Mouse (Mus musculus): Measurements from ENCODE around the gene Chaf1a.
"Not testable (repeated sequence)": the region's sequence is repeated elsewhere in the genome, so short reads cannot be mapped to it uniquely, and the experiment has no call there.

The Chaf1a gene

GRCm38 (mm10) chr17:56038583-56039261, 1.5 kb upstream of the Chaf1a start:
- no peak for DNase-seq (ENCODE audit: low read depth, low spot score)

- no peak for DNase-seq (ENCODE audit: low read depth, low spot score)
Measured at GRCm38 (mm10) chr17:56039345-56039744, 894 bp upstream of the Chaf1a start.

- no peak for DNase-seq (ENCODE audit: low read depth, low spot score)
Measured at GRCm38 (mm10) chr17:56040857-56041163, 571 bp downstream of the Chaf1a start.

- DNase-seq (ENCODE audit: low read depth, low spot score): no peak
Measured at GRCm38 (mm10) chr17:56051369-56051768, 11.1 kb downstream of the Chaf1a start.

DNA sequence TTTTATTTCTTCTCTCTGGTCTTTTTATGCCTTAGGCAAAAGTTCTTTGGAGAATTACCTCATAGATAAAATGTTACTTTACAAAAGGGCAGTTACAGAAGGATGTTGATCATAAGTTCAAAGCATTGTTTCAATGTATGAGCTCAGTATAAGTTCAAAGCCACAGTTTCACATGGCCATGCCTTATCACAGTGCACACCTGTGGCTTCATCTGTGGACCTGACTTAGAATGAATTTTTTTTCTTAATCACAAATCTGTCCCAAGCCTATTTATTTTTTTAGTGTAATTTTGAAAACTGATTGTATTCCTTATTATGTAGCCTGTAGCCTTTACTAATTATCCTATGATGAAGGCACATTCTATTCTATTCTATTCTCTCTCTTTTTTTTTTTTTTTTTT, 14.7 kb downstream of the Chaf1a start:
- no peak for DNase-seq (ENCODE audit: low read depth, low spot score)

GRCm38 (mm10) chr17:56055945-56056678, 15.9 kb downstream of the Chaf1a start:
- no peak for DNase-seq (ENCODE audit: low read depth, low spot score)

DNA sequence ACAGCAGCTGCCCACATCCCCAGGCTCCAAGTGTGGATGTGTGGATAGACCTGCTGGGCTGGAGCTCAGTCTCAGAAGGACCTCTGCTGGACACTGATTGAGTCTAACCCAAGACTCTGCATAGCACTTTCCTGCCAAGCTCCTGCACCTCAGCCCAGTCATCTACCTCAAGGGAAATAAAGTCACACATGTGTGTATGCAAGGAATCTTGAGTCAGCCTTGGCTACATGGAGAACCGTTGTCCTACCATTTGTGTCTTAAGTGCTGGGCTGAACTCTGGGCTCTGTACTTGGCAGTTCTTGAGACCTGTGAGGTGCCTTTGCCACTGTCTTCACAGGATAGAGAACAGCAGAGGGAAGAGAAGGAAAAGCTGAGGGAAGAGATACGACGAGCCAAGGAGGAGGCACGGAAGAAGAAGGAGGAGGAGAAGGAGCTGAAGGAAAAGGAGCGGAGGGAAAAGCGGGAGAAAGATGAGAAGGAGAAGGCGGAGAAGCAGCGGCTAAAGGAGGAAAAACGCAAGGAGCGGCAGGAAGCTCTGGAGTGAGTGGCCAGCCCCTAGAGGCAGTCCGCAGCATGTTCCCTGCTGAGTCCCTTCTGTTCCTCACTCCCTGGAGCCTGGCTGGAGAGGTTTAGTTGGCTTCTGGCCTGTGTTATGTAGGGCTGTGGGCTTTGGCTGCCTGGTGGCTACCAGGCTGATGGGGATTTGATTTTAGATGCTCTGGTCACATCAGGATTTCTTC, 17.3 kb downstream of the Chaf1a start:
- DNase-seq (ENCODE audit: low read depth, low spot score): no peak

- DNase-seq (ENCODE audit: low read depth, low spot score): no peak
Measured at GRCm38 (mm10) chr17:56062081-56062480, 21.8 kb downstream of the Chaf1a start.

GRCm38 (mm10) chr17:56065715-56066114, 25.5 kb downstream of the Chaf1a start:
- not testable (repeated sequence) for DNase-seq (ENCODE audit: low read depth, low spot score)

DNA sequence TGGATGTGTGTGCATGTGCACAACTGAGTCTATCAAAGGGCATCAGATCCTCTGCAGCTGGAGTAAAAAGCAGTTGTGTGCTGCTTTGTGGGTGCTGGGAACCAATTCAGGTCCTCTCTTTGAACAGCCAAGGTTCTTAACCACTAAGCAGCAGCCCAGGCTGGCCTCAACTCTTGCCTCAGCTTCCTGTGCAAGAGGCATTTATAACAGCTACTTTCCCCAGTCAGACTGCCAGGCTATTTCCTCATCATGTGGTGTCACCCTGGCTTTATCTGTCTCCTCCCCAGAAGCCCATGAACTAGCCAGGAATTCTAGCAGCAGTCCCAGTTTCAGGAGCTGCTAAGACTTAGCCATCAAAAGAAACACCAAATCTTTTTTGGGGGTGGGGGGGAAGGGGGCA, 26.2 kb downstream of the Chaf1a start:
- DNase-seq (ENCODE audit: low read depth, low spot score): no peak

DNA sequence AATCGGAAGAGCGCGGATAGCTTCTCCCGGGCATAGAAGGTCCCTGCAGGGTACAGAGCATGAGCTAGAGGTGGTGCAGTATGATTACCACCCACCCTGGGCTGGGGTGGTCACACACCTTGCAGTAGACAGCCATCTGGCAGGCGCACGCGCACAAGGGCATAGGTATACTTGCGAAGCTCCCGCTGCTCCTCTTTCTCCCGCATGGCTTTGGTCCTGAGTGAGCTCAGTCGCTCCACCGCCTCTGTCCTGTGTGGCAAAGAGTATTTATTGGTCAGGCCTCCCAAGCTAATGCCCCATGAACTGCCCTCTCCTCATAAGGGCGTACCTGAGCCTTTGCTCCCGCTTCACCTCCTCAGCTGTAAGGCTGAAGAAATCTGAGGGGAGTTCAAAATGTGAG, 28.8 kb downstream of the Chaf1a start:
- DNase-seq (ENCODE audit: low read depth, low spot score): no peak

GRCm38 (mm10) chr17:56071126-56071525, 30.9 kb downstream of the Chaf1a start:
- no peak for DNase-seq (ENCODE audit: low read depth, low spot score)

DNA sequence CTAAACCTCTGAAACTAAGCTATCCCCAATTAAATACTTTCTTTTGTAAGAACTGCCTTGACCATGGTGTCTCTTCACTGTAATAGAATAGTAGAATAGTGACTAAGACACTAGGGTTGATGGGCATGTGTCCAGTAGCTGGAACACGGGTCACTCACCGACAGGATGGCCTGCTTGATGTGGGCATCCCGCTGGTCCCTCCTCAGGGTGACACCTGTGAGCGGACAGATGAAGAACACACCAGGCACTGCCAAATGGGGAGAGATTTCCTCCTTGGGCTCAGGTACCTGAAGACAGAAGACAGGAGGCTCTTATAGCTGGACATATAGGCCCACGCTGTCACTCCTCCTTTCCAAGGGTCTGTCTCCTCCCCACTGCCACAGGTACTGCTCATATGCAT, 32.0 kb downstream of the Chaf1a start:
- DNase-seq (ENCODE audit: low read depth, low spot score): no peak

- DNase-seq (ENCODE audit: low read depth, low spot score): peak; percentile 82
Measured at GRCm38 (mm10) chr17:56074097-56074826, 34.0 kb downstream of the Chaf1a start.

GRCm38 (mm10) chr17:56074827-56075208, 34.6 kb downstream of the Chaf1a start, which contains the start of gene Ubxn6:
Ubxn6 (minus strand) TSS chr17:56075028.
- peak; percentile 80 for DNase-seq (ENCODE audit: low read depth, low spot score)

DNA sequence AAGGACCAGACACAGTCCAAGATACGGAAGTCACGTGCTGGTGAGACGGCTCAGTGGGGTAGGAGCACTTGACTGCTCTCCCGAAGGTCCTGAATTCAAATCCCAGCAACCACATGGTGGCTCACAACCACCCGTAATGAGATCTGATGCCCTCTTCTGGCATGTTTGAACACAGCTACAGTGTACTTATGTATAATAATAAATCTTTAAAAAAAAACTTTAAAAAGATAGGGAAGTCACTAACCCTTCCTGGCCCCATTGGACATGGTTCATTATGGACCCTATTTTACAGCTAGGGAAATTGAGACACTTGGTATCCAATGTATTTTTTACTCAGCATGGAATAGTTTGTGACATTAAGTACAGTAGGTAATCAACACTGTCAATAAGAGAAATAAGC, 37.3 kb downstream of the Chaf1a start:
- no peak for DNase-seq (ENCODE audit: low read depth, low spot score)

GRCm38 (mm10) chr17:56078361-56078760, 38.1 kb downstream of the Chaf1a start:
- DNase-seq (ENCODE audit: low read depth, low spot score): not testable (repeated sequence)

DNA sequence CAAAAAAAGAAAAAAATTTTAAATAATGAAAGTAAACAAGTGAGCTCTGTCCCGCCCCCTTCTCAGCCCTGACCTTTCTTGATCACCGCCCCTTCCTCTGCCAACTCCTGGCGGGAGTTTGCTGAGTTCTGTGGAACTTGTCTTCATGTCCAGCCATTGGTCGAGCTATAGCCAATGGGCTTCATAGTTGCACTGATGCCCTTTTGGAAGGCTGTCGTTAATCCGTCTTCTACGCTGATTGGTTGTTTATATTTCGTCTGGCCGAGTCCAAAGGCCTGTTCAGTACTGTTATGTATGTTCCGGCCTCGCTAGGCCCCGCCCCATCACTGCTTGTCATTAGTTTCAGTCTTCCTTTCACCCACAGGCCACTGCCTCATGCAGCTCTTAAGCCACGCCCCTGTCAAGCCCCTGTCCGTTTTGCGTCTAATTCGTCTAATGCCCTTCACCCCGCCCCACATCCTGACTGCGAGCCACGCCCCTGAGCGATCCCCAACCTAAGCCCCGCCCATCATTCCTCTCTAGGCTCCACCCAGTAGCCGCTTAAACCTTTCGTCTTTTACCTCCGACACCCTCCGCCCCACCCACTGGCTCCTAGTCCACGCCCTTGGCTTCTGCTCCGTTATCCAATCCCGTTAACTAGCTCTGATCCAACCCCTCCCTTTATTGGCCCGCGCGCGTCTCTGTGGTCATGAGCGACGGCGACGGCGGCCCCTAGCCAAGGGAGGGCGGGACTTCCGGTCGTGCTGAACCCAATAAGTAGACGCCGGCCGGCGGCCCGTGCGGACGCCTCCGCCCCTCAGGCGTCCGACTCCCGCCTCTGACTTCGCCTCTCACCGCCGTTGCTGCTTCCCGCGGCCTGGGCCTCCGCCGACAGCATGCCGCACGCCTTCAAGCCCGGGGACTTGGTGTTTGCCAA, 38.9 kb downstream of the Chaf1a start, which contains the start of gene Hdgfl2:
Hdgfl2 (plus strand) TSS at position 755 of the 916 bp plus-strand sequence.
- DNase-seq (ENCODE audit: low read depth, low spot score): peak; percentile 100

DNA sequence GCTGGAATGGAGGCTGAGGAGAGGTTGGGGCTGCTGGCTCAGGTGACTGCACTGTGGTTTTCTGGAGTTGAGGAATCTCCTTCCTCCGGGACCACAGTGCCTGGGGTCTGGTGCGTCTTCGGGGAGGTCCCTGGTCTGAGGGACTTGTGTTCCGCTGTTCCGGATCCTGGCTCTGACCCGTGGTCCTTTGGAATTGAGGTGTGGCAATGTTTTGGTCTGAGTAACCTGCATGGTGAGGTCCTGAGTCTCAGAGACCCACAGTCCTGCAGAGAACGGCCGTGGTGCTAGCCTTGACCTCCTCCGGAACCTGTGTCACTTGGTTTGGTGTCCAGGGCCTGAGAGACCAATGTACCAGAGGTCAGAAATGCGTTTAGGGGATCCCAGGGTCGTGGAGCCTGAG, 39.7 kb downstream of the Chaf1a start:
- peak; percentile 16 for DNase-seq (ENCODE audit: low read depth, low spot score)

DNA sequence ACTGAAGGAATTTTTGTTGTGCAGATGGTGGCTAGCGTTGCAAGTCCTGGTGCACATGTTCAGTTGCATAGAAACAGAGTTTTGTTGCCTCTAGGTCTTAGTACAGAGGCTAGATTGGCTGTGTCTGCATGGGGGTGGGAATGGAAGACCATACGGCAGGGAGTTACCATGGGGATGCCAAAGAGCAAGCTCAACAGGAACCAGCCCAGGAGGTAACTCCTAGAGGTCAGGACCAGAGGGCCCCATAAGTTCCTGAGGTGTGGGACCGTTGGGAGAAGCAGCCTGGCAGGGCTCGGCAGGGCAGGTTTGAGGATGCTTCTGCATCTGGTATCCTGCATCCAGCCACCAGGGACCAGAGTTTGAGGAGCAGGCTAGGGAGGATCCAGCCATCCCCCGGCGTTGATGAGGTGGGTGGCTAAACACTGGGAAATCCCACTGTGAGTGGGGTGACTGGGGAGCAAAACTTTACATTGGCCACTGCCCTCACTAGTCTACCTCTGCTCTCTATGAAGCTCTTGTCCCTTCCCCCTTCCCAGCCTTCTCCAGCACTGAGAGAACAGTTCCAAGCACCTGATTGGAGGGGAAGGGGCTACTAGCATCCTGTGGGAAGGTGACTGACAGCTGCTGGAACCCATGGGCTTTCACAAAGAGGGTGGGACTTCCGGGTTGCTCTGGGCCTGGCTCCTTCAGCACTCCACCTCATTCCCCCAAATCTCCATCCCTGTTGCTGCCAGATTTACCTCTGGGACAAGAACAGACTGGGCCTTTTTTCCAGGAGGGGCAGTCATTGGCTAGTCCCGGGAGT, 40.7 kb downstream of the Chaf1a start:
- DNase-seq (ENCODE audit: low read depth, low spot score): no peak
